Mouse (Mus musculus) spleen, embryonic (tissue): ENCODE results near the gene Gm11213.

Experiments used
- CTCF ChIA-PET: fragments of 350-600 bp; sonication (Branson Sonifier 250); formaldehyde crosslinking; loops from one replicate; lab custom pipeline; 2022; lab: Charles Lee

Gene Gm11213

DNA sequence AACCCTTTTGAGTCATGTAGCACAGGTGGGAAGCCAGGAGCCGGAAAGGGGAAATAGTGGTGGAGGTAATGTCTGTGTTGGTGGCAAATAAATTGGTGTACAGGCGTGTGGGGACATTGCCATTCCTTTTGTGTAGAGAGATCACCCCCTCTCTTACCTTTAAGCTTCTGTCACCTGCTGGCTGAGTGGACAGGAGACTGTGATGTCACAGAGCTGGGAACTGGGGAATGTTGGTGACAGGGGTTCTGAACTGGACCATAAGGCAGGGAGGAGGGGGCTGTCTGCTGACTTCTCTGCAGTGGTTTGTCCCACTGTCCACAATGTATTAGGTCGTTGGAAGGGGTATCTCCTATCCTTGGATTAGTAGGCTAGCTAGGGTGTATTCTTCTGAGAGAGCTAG lies at the start of gene Gm11213:
Gene Gm11213 (minus strand): TSS at position 317 of the 400 bp plus-strand sequence.
- CTCF ChIA-PET = no interaction called here

DNA sequence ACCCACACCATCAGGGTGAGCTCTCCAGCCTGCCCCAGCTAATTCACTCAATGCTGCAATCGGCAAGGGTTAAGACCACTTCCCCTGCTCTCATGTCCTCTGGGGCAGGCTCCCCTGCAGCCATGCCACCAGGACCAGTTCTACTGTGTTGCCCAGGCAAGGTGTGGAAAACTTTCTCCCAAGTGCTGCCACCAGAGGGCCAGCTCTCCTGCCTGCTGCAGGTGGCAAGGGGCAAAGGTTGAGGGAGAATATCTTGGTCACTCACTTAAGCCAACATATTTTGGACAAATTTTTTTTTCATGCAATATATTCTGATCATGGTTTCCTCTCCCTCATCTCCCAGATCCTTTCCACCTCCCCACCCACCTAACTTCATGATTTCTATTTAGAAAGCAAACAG lies 49.3 kb upstream of the Gm11213 start:
- CTCF ChIA-PET = no interaction called here

DNA sequence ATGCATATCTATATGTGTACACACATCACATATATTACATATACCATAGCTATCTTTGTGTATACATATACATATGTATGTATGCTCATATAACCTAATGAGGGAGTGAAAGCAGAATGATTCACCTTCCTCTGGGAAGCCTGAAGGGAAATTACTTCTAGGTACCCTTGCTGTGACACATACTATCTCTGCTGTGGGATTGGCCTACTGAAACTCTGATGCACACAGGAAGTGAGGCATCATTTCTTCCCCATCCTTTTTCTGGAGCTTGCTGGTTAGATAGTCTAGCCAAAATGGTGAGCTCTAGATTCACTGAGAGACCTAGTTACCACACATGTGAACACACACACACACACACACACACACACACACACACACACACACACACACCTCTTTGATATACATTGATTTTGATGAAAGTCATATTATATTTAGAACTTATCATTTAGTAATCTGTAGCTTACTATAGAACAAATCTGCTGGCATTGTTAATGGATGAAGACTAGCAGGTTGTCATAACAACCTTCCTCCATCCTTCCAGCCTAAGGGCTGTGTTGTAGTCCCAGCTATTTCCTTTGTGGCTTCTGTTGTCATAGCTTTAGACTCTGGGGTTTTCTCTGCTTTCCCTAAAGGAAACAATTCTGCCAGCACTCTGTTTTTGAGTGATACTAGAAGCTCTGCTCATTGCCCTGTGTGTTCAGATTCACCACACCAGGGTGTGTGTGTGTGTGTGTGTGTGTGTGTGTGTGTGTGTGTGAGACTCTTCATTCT lies 39.1 kb upstream of the Gm11213 start:
- CTCF ChIA-PET = no interaction called here

DNA sequence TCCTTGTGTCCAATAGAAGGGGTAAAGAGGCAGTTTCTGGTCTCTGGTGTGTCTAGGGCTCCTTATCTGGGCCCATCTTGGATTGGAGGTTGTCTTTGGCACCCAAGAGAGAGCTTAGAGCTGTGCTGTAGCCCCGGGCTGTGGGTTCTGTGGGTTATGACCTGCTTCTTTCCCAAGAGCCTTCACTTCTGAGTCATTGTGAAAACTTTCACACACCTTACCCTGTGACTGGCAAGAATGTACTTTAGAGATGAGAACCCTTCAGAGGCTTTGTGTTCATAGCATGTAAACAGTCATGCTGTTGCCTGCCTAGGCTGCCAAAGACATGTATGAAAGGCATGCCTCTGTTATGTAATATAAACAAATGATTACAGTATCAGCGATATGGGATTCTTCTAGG lies 34.8 kb upstream of the Gm11213 start:
- CTCF ChIA-PET = no interaction called here

DNA sequence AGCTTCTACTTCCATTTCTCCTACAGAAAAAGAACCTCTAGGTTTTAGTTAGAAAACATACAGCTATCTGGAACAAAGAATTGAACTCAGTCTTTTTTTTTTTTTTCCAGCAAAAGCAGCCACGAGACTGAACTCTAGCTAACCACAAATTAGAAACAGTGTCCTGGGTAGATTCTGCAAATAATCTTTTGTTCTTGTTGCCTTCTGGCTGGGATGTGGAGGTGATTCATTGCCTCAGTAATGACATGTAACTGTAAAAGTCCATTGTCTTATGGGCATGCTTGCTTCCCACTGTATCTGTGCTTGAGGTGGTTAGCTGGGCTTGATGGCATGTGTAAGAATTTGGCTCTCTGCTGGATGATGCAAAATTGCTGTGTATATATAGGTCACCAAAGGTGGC lies 33.5 kb upstream of the Gm11213 start:
- CTCF ChIA-PET = no interaction called here

DNA sequence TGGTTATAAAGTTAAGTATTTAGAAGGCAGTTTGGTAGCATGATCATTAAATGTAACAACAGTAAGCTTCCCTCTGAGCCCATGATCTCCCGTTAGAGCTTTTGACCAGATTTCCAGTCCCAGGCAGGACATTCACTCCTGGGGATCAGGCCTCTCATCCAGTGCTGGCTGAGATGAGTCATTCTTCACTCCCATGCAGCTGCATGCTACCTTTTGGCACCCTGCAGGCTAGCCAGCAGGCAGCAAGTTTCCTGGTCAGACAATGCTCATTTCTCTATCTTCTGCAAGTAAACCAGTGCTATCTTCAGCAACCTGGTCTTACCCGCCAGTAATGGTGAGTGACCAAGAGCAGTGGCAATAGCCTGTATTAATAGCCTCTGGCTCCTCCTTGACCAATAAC lies 28.1 kb upstream of the Gm11213 start:
- CTCF ChIA-PET = no interaction called here

DNA sequence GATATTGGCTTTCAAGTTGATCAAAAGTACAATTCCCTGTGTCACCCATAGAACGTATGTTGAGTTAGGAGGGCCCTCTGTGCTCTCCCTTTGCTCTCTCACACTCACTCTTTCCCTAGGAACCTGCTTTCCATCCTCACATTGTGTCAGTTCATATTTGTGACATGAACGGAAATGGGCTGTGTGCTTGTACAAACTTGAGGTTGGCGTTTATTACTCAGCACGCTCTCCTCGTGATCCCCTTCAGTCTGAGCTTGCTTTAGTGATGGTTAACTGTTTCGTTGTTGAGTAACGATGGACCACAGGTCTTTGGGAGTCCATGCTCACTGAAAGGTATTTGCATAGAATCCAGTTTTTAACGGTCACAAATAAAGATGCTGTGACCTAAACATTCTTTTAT lies 22.1 kb upstream of the Gm11213 start:
- CTCF ChIA-PET = no interaction called here

DNA sequence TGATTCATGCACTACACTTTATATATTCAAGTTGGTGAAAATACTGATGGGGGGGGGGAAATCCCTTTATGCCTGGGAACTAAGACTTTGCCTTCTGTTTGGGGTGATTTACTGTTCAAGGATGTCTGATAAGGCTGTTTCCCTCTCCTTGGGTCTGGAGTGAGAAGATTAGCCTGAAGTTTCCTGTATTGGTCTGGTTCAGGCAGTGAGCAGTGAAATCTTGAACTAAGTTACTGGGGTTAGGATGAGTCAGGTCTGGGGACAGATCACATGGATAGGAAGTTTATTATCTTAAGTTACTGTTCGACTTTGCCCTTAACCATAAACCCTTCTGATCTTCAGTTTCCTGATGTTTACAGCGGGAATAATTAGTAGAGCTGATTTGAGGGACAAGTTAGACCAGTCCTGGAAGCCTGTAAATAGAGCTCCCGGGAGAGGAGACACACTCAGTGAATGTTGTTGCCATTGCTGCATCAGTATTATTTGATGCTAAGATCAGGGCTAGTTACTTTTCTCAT lies 20.6 kb upstream of the Gm11213 start:
- CTCF ChIA-PET = no interaction called here

DNA sequence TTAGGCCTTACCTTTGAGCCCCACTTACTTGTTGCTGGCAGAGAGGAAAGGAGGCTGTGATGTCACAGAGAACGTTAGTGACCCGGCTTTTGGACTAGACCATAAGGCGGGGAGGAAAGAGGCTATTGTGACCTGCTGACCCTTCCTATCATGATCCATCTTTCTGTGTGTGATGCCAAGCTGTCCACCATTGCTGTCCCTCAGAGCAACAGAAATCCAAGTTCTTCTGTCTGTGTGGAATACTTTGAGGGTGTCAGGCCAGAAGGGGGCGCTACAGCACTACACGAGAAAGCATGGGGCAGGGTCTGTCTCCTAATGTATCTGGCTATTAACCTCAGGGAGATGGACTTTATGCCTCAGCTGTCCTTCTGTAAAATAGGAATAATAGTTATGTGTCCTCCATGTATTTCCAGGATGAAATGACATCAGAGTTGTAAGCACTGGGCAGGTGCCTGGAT lies 17.3 kb upstream of the Gm11213 start, which contains the start of gene Tex48:
Gene Tex48 (minus strand): TSS at position 51 of the 458 bp plus-strand sequence.
- CTCF ChIA-PET = no interaction called here

DNA sequence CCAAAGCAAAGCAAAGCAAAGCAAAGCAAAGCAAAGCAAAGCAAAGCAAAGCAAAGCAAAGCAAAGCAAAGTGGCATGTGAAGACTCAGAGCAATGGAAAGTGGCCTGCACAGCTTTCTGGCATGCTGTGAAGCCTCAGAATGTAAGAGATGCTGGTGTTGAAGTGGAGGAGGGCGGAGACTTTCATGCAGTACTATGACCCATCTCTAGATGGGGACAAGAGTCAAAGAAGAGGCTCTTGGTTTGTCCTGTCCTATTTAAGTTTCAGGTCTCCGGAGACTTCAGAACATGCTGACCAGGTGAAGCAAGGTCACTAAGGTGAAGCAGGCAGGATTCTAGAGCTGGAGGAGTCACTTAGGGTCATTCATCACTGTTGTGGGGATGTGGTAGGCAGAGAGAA lies 16.8 kb upstream of the Gm11213 start:
- CTCF ChIA-PET = no interaction called here

DNA sequence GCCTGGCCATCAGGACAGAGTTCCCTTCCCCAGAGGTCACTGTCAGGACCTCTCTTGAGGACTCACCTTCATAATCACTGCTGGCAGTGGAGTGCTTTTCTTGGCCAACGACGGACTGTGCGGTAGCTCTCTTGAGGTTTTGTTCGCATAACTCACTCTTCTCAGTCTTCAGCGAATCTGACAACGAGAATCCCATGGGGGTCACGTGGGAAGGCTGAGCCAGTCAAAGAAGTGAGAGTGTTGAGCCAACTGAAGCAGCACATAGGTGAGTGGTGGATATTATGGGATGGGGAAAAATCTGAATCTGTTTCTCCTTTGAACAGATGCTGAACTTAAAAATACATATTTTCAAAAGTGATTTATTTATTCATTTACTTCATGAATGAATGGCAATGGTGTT lies 3.3 kb upstream of the Gm11213 start:
- CTCF ChIA-PET = no interaction called here

DNA sequence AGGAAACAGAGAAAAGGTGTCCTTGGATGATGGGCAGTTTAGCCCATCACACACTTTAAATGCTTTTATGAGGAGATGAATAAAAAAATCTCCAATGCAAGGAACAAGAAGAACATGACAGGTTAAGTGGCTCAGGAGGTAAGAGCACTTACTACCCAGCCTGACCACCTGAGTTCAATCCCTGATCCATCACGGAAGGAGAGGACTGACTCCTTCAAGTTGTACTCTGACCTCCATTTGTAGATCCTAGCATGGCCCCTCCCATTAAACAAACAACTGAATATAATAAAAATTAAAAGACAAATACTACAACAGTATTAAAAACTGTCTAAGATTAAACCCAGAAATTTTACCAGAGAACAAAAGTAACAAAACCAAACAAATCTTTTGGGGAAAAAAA lies 907 bp upstream of the Gm11213 start:
- CTCF ChIA-PET = no interaction called here

DNA sequence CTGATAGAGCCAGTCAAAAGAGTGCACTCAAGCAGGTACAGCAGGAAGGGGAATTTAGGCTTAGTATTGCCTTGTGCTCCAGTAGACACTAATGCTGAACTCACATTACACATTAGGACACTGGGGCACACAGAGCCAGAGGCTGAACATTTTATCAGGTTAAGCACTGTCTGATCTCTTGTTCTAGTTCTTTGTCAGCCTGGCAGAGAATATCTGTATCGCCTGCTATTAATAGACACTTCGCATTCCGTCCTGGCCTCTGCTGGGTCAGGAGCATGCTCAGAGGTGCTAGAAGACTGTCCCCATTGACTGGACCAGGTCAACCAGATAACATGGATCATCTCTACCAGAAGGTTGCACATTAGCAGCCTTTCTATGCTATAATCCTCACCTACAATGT lies 484 bp upstream of the Gm11213 start:
- CTCF ChIA-PET = no interaction called here

DNA sequence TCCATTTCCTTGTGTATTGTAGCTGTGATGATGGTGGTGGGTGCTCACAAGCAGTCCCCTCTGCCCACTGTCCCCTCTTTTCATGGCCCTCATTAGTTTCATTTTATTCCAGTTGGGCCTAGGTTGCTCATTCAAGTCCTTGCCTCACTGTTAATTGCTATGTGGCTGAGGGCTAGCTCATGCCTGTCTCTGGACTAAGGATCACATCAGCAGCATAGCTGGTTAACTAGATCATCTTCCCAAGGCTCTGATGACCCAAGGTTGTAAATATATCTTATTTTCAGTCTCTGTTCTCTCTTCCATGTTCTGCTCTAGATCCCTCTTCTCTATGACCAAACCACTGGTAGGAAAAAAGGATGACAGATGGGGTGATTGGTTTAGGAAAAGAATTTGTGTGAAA lies 3.8 kb downstream of the Gm11213 start:
- CTCF ChIA-PET = interaction anchor here (0.6 kb wide), 1 partner anchor 56 kb away, joined by 6 read pairs; no protein-coding TSS in a partner anchor

DNA sequence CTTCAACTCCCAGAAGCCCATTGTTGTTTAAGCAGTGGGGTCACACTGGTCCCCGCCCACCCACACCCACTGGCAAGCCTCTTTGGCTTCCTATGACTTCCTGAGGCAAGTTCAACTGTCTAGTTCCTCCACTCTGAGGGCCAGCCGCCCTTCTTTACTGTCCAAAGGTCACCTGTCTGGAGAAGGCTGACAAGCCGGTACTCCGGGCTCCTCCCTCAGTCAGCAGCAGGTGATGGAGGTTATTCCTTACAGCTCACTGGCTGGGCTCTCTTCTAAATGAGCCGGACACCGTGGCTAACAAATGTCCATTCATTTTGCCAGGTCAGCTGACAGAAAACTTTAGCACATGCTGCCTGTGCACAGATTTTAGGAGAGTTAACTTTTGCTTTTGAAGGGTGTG lies 4.3 kb downstream of the Gm11213 start:
- CTCF ChIA-PET = interaction anchor here (0.6 kb wide), 1 partner anchor 55 kb away, joined by 6 read pairs; no protein-coding TSS in a partner anchor

DNA sequence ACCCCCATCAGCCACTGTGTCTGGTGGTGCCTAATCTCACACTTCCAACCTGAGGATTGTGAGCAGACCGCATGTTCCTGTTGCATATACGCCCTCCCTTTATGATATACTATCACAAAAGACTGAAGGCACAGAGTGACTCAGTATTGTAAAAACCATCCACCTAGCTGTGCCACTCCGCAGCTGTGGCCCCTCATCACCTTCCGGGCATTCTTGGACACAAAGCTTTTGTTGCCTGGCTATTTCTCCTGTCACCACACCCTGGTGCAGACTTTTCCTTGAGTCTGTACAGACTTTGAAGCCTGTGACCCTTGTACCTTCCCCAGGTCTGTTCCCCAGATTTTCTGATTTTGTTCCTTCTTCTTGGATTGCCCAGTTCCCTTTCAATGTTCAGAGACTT lies 9.1 kb downstream of the Gm11213 start:
- CTCF ChIA-PET = no interaction called here

DNA sequence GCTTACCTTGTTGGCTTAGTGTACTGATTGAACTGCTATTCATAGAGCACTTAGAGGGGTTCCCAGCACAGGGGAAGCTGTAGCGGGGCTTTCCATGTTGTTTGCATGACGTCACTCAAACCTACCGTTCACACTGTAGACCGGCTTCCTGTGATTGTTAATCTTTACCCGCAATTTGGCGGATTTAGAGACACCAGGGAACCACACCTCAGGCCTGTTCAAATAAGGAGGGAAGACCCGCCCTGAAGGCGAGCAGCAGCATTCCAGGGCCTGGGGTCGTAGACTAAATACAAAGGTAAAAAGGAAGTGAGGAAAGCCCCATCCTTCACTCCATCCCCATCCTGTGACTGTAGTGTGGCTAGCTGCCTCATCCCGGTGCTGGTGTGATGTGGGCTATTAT lies 9.8 kb downstream of the Gm11213 start:
- CTCF ChIA-PET = no interaction called here

DNA sequence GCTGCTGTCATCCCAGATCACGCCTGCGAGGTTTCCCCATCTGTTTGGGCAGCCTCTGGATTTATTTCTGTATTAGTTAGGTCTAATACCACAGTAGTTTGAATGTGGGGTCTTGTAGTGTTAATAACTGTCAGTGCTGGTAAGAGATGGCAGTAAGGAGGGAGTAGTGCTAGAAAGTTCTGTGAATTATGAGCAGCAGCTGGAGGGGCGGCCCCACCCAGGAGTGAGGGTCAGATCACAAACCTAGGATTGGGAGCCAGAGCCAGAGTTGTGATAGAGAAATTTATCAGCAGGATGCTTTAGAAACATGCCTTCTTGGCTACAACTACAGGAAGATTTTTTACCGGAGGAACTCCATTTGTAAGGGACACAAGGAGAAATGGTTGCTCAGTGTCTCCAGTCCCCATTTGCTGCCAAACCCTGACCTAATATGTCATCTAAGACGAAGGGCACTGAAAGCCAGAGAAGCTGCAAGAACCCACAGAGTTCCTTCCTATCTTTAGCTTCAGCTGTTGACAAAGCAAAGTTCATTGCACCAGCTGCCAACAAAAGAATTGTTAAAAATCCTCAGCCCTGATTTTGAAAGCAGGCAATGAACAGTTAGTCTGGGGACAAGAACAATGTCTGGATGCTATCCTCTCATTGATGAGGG lies 10.5 kb downstream of the Gm11213 start:
- CTCF ChIA-PET = no interaction called here

DNA sequence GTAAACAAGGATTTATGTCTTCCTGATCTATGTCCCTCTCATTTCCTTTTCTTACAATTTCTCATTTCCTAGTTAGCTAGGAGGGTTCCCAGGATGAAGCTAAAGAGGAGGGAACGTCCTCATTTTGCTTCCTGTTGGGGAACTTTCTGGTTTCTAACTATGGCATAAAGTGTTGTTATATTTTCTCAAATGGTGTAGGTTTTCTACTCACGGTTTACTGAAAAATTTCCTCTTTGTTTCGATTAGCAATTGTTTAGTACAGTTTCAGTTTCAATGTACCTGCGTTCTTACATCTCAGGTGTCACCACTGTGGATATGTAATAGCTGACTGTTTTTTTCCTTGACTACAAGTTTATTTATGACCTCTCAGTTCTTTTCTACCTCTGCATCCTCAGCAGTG lies 14.5 kb downstream of the Gm11213 start:
- CTCF ChIA-PET = no interaction called here

DNA sequence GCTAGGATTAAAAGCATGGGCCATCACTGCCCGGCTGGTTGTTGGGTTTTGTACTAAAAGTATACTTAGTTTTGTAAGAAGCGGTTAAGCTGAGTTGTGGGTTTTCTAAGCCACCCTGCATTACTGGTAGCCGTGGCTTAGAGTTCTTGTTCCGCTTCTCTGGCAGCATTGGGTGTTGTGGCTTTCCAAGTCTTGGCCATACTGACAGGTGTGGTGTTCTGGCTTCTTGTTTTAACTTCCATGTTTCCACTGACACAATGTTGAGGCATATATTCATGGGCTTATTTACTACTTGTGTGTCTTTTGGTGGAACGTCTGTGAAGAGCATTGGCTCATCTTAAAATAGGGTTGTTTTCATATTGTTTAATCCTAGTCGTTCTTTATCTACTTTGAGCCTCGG lies 15.1 kb downstream of the Gm11213 start:
- CTCF ChIA-PET = no interaction called here

DNA sequence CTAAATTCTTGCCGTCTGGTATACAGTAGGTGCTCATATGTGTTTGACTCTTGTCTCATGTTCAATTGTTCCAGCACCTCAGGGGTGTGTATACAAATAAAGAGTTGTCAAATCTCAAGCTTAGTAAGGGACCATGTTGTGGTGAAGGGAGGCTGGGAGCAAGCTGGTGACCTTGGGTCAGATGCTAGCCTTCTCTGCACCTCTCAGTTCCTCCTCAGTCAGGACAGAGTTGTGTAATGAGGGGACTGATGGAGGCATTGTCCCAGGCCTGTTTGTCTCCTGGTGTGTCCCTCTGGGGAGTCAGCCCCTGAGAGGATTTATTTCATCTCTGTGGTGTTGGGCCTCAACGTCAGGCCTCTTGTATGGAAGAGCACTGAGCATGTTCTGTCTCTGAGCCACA lies 18.8 kb downstream of the Gm11213 start:
- CTCF ChIA-PET = no interaction called here

DNA sequence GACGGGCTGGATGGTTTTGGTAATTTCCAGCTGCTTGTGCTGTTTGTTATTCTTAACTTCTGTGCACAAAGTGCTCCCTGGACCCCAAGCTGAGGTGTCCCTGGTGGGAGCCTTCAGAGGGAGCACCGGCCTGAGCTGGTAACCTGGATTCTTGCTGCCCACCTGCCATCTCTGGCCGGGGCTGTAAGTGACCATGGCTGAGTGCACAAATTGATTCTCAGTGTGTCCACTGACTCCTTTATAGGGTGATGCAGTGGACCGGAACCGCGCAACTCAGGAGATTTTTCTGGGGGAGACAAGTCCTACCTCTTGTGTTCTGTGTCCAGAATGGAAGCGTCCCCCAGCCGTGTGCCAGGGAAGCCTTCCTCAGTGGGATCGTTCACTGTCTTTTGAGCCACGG lies 19.8 kb downstream of the Gm11213 start:
- CTCF ChIA-PET = no interaction called here

DNA sequence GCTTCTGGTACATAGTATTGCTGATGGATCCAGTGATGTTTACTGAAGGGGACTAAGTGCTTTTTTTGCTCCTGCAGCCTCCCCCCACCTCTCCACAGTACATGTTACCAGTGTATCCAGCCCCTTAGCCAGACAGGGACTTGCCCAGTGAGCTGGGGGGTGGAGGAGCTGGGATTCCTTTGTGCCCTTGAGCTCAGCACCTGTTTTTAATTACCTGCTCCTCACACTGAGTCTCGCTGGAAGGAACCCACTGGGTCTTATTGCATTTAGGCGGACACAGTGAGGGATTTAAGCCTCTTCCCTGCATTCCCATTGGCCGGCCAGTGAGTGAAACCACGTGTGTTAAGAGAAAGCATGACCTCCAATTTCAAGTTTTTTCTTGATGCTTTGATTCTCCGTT lies 22.5 kb downstream of the Gm11213 start:
- CTCF ChIA-PET = no interaction called here
